Mouse (Mus musculus) gastrocnemius, postnatal 36 days (tissue): ENCODE measurements at regions not wholly inside any gene's neighbourhood (a gene's known extent, or its start where the extent isn't known, plus 50 kb on each side); places are given as distances from the start of the nearest gene placed in this dataset.

Source experiments
- DNase-seq, 2 experiments: peaks; one replicate each; pipeline ENCODE4 v3.0.0; 2022
- intact Hi-C: fragments of 180-260 bp; cut with DNase I; formaldehyde crosslinking; loops from one replicate; pipeline ENCODE4 v1.15.1; 2025

DNA sequence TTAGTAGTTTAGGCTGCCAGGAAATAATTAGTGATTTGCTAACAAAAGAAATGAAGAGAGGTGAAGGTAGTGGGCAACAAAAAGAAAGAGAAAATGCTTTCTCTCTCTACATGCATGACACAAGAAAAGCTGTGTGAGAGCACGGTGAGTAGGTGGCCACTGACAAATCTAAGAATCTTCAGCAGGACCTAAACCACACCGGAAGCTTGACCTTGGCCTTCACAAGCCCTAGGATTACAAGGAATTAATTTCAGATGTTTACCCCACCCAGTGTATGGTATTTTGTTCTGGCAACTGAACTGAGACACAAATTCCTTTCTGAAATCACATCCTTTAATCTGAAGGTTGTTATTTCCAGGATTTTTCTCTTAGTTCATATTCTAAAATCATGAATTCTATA lies 347.5 kb upstream of the Ddi1 start:
- intact Hi-C loops, result no loop called here
- no peak for DNase-seq

DNA sequence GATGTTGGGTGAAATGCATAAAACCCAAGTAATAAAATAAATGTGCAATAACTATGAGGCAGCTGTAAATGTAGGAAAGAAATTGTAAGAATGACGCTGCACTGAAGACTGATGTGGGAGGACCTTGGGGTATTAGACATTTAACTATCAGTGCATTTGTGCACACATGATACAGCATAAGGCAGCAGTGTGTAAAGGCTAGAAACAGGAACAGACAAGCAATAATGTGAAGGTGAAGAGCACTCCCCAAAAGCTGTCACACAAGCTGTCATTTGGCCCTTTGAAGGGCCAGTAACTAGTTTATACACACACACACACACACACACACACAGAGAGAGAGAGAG lies 339.6 kb upstream of the Ddi1 start:
- intact Hi-C loops, result no loop called here
- DNase-seq, result no peak

DNA sequence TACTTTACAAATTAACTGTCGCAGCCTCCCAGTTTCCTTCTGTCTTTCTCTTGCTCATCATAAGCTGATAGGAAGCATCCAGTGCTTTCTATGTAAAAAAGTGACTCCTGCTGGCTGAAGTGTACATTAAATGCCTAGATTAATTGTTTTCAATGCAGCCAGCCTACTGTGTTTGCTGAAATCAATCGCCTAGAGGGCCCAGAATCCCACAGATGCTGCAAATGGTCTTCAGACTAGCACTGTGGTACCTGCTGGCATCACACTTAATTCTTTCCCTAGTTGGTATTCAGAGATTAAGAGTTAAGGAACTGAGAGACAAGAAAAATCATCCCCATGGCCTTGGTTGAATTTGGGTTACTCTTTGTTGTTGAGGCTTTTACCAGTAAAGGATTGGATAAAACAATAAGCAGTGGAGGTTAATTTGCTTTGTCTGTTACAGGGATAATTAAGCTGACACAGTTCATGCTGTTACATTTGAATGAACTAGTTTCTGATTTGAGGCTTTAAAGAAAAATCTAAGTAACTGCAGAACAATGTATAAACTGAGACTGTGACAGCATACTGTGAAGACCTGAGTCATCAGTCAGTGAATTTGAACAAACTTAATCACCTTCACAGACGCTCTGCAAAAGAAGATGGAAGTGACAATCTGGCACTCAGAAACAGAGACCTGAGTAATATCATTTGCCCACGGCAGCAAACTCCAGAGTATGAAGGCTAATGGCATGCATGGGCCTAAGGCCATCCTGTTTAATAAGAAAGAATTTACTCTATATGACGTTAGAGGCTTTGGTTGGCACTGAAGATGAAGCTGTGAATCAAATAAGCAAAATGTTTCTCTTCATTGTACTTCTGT lies 339.0 kb upstream of the Ddi1 start:
- intact Hi-C loops, result no loop called here
- no peak for DNase-seq
